Mouse (Mus musculus): ENCODE measurements at regions not wholly inside any gene's neighbourhood (a gene's known extent, or its start where the extent isn't known, plus 50 kb on each side); places are given as distances from the start of the nearest gene placed in this dataset.

- no peak for TF ChIP-seq CTCF (conservative IDR thresholded peaks at IDR 0.05; ENCODE audit: insufficient read depth, insufficient read length, low read depth, low read length)
- TF ChIP-seq POLR2A (IDR thresholded peaks at IDR 0.05; ENCODE audit: low read depth, low read length): no peak
- no peak overlapping the region for H3K27ac ChIP-seq (ENCODE audit: insufficient read depth, low read depth, low read length)
- 87% methylated on average over 6 of the region's 6 CpGs for WGBS
- H3K27me3 ChIP-seq (replicated peaks; ENCODE audit: control insufficient read depth, insufficient read depth, low read length): no peaks in the 10 kb centered on the region
- H3K4me3 ChIP-seq (ENCODE audit: insufficient read depth, low read depth, low read length): no peak overlapping the region
- H3K4me1 ChIP-seq (ENCODE audit: control insufficient read depth, insufficient read depth, low read length): no peaks in the 10 kb centered on the region
- no peak for DNase-seq
- H3K36me3 ChIP-seq (ENCODE audit: control insufficient read depth, insufficient read depth, low read length): no peaks in the 10 kb centered on the region
Observed at GRCm38 (mm10) chr14:103951899-103952298, 107.7 kb upstream of the Ednrb start.

DNA sequence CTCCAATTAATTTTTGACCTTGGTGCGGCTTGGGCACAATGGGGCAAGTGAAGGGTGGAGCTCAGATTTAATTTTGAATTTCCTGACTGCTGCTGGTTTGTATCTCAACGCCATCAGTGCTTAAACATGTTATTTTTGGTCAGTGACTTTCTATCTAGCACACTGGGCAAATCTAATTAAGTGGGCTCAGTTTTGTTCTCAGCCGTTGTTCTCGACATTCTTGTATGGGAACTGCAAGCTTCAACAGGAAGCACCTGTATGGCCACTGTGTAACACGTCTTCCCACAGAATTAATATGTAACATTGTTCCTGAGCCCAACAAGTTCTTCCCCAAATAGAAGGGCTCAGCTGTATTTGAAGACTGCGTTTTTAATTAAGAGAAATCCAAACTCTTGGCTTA lies 105.7 kb upstream of the Ednrb start:
- WGBS: 39% methylated on average over 6 of the region's 6 CpGs
- H3K27ac ChIP-seq (ENCODE audit: insufficient read depth, low read depth, low read length): no peak overlapping the region
- DNase-seq: peak; percentile 16

DNA sequence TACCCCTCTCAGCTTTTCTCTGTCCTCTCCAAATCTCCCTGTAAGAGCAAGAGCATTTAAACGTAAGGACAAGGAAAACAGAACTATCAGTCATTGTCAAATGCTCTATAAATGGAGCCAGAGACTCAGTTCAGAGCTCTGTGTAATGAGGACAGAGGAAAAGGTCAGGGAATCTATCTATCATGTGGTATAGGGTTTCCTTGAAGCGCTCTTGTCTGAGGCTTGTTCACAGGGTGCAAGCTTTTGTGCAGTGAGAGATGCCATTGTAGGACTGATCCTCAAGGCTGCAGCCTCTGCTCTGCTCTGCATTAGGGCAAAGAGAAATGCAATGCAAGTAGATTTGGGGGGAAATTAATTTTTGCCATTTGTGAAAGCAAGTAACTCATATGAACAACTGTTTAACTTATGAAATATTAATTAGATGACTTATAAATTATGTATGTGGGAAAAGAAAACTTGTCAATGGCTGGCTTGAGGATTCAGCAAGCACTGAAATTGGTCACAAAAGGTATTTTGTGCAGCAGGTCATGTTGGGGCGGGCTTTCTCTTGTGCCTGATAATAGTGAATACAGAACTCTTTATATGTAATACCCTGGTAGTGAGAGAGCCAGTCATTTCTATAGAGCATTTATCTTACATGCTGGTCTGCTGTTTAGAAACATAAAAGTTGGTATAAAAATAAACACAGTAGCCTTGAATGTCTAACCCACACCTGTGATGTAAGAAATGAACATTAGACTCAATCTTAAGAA lies 104.0 kb upstream of the Ednrb start:
- H3K27me3 ChIP-seq (replicated peaks; ENCODE audit: control insufficient read depth, insufficient read depth, low read length): no peaks in the 10 kb centered on the region
- no peak overlapping the region for H3K27ac ChIP-seq (ENCODE audit: insufficient read depth, low read depth, low read length)
- H3K4me1 ChIP-seq (ENCODE audit: control insufficient read depth, insufficient read depth, low read length): no peaks in the 10 kb centered on the region
- TF ChIP-seq POLR2A (IDR thresholded peaks at IDR 0.05; ENCODE audit: low read depth, low read length) (no peak), CTCF (conservative IDR thresholded peaks at IDR 0.05; ENCODE audit: insufficient read depth, insufficient read length, low read depth, low read length) (no peak)
- WGBS: 69% methylated on average over 3 of the region's 3 CpGs
- no peak for DNase-seq
- no peaks in the 10 kb centered on the region for H3K36me3 ChIP-seq (ENCODE audit: control insufficient read depth, insufficient read depth, low read length)
- H3K4me3 ChIP-seq (ENCODE audit: insufficient read depth, low read depth, low read length): no peak overlapping the region

More for the DNA sequence above, 105.7 kb upstream of the Ednrb start:
- Histone ChIP-seq H3K4me3 (ENCODE audit: insufficient read depth, low read depth, low read length) (no peak overlapping the region), H3K36me3 (ENCODE audit: control insufficient read depth, insufficient read depth, low read length) (no peaks in the 10 kb centered on the region), H3K27me3 (replicated peaks; ENCODE audit: control insufficient read depth, insufficient read depth, low read length) (no peaks in the 10 kb centered on the region), H3K4me1 (ENCODE audit: control insufficient read depth, insufficient read depth, low read length) (no peaks in the 10 kb centered on the region)
- TF ChIP-seq POLR2A (IDR thresholded peaks at IDR 0.05; ENCODE audit: low read depth, low read length) (no peak), CTCF (conservative IDR thresholded peaks at IDR 0.05; ENCODE audit: insufficient read depth, insufficient read length, low read depth, low read length) (no peak)

DNA sequence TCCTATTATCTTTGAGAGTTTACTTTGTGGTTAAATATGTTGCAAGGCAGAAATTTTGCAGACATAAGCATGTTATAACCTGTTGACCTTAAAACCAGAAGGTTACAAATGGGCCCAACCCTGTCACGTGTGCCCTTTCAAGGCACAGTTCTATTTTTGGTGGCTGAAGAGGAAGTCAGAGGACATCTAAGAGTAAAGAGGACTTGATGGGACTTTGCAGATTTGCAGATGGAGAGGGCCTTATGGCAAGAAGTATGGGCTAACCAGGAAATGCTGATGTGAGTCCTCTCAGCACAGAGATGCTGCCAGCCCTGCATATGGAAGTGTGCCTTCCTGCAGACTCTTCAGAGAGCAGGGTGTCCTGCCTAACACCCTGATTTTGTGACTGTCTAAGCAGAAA lies 101.6 kb upstream of the Ednrb start:
- 48% methylated on average over 1 of the region's 1 CpGs for WGBS
- Histone ChIP-seq H3K27ac (ENCODE audit: insufficient read depth, low read depth, low read length) (no peak overlapping the region), H3K4me3 (ENCODE audit: insufficient read depth, low read depth, low read length) (no peak overlapping the region), H3K27me3 (replicated peaks; ENCODE audit: control insufficient read depth, insufficient read depth, low read length) (no peaks in the 10 kb centered on the region), H3K4me1 (ENCODE audit: control insufficient read depth, insufficient read depth, low read length) (no peaks in the 10 kb centered on the region), H3K36me3 (ENCODE audit: control insufficient read depth, insufficient read depth, low read length) (no peaks in the 10 kb centered on the region)
- no peak for DNase-seq
- TF ChIP-seq POLR2A (IDR thresholded peaks at IDR 0.05; ENCODE audit: low read depth, low read length) (no peak), CTCF (conservative IDR thresholded peaks at IDR 0.05; ENCODE audit: insufficient read depth, insufficient read length, low read depth, low read length) (no peak)

DNA sequence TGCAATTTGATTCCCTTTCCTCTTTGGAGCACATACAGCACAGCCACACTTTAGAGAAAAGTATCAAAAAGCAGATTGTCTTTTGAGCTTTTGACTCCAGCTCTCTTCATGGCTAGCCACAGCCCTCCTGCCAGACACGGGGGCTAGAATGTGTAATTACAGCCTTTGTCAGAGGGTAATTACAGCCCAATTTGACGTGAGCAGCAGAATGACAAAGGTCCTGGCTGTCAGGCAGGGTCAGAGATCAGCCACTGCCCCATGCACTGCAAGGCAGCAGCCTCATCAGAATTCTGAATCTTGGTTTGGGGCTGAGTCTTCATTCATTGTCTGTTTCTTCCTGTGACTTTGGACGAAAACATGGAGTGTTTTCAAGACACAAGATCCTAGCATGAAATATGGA lies 95.7 kb upstream of the Ednrb start:
- H3K4me1 ChIP-seq (ENCODE audit: control insufficient read depth, insufficient read depth, low read length): peaks cover 2% of the 10 kb centered on the region; the same call in 1 of the 2 replicates
- H3K27me3 ChIP-seq (replicated peaks; ENCODE audit: control insufficient read depth, insufficient read depth, low read length): no peaks in the 10 kb centered on the region
- 14% methylated on average over 3 of the region's 3 CpGs for WGBS
- no peak overlapping the region for H3K27ac ChIP-seq (ENCODE audit: insufficient read depth, low read depth, low read length)
- no peak overlapping the region for H3K4me3 ChIP-seq (ENCODE audit: insufficient read depth, low read depth, low read length)
- TF ChIP-seq POLR2A (IDR thresholded peaks at IDR 0.05; ENCODE audit: low read depth, low read length): no peak
- no peak for TF ChIP-seq CTCF (conservative IDR thresholded peaks at IDR 0.05; ENCODE audit: insufficient read depth, insufficient read length, low read depth, low read length)
- H3K36me3 ChIP-seq (ENCODE audit: control insufficient read depth, insufficient read depth, low read length): no peaks in the 10 kb centered on the region
- DNase-seq: peak; percentile 20

DNA sequence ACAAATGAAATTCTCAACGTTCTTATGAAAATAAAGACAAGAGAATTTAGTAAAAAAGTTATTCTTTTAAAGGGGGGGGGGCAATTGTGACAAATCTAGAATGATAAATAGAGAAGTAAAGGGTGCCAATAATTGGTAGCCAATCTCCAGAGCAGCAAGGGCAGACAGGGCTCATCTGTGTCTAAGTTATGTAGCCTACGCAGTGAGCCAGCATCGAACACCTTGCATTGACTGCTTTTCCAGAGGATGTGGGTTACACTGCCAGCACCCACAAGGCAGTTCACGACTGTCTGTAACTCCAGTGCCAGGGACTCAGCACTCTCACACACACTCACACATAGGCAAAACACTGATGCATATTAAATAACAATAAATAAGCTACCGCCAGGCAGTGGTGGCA lies 94.7 kb upstream of the Ednrb start:
- Histone ChIP-seq H3K27me3 (replicated peaks; ENCODE audit: control insufficient read depth, insufficient read depth, low read length) (no peaks in the 10 kb centered on the region), H3K4me1 (ENCODE audit: control insufficient read depth, insufficient read depth, low read length) (peaks cover 2% of the 10 kb centered on the region; the same call in 1 of the 2 replicates), H3K27ac (ENCODE audit: insufficient read depth, low read depth, low read length) (no peak overlapping the region), H3K4me3 (ENCODE audit: insufficient read depth, low read depth, low read length) (no peak overlapping the region), H3K36me3 (ENCODE audit: control insufficient read depth, insufficient read depth, low read length) (no peaks in the 10 kb centered on the region)
- TF ChIP-seq POLR2A (IDR thresholded peaks at IDR 0.05; ENCODE audit: low read depth, low read length) (no peak), CTCF (conservative IDR thresholded peaks at IDR 0.05; ENCODE audit: insufficient read depth, insufficient read length, low read depth, low read length) (no peak)
- WGBS: 85% methylated on average over 5 of the region's 5 CpGs
- DNase-seq: no peak

DNA sequence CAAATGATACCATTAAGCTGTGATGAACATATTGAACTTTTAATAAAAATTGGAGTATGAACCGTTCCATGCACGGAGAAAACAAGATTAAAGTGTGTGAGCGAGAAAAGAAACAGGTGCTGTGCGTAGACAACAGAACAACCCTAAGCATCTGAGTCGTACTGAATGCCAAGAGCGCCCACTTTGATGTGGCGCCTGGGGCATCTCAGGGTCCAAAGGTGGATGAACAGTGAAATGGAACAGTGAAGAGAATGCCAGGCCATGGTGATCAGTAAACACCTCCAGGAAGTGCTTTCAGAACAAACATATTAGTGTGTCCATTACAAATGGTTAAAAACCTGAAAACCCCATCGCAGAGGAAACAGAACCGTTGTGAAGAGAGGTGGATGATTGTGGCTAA lies 94.0 kb upstream of the Ednrb start:
- Histone ChIP-seq H3K27ac (ENCODE audit: insufficient read depth, low read depth, low read length) (no peak overlapping the region), H3K4me1 (ENCODE audit: control insufficient read depth, insufficient read depth, low read length) (peaks cover 2% of the 10 kb centered on the region; the same call in 1 of the 2 replicates), H3K36me3 (ENCODE audit: control insufficient read depth, insufficient read depth, low read length) (no peaks in the 10 kb centered on the region), H3K4me3 (ENCODE audit: insufficient read depth, low read depth, low read length) (no peak overlapping the region), H3K27me3 (replicated peaks; ENCODE audit: control insufficient read depth, insufficient read depth, low read length) (no peaks in the 10 kb centered on the region)
- WGBS: 58% methylated on average over 9 of the region's 9 CpGs
- TF ChIP-seq CTCF (conservative IDR thresholded peaks at IDR 0.05; ENCODE audit: insufficient read depth, insufficient read length, low read depth, low read length) (no peak), POLR2A (IDR thresholded peaks at IDR 0.05; ENCODE audit: low read depth, low read length) (no peak)
- peak; percentile 89 for DNase-seq

Measured in kidney, adult 2 months (tissue).